Mouse (Mus musculus): ENCODE measurements around the gene Tango6. TPM values are rescaled to one million over a fixed set of nuclear protein-coding genes. Genes with fewer than 3 reads are reported as not detected.

The Tango6 gene
- polyA plus RNA-seq, 1 experiment: 5.9 TPM

GRCm38 (mm10) chr8:106684387-106684786 is 1.5 kb downstream of the Tango6 start:
- 89% methylated on average over 4 of the region's 4 CpGs for WGBS
- no peaks in the 10 kb centered on the region for H3K4me1 ChIP-seq (ENCODE audit: control insufficient read depth, insufficient read depth, low read length)
- no peak overlapping the region for H3K4me3 ChIP-seq (replicated peaks; ENCODE audit: extremely low read depth, low read depth, low read length)
- TF ChIP-seq POLR2A (IDR thresholded peaks at IDR 0.05; ENCODE audit: borderline replicate concordance, extremely low read depth, low read depth, low read length): no peak
- no peak for TF ChIP-seq CTCF (IDR thresholded peaks at IDR 0.05; ENCODE audit: insufficient read depth, low read length)
- no peak for DNase-seq

- H3K4me3 ChIP-seq (replicated peaks; ENCODE audit: extremely low read depth, low read depth, low read length): no peak overlapping the region
- WGBS: under 1% methylated on average over 4 of the region's 4 CpGs
- no peak for DNase-seq
These were observed 4.6 kb downstream of the Tango6 start for GRCm38 (mm10) chr8:106687479-106687878.

GRCm38 (mm10) chr8:106697748-106698248 is 14.9 kb downstream of the Tango6 start:
- DNase-seq: no peak
- Histone ChIP-seq H3K4me3 (replicated peaks; ENCODE audit: extremely low read depth, low read depth, low read length) (no peak overlapping the region), H3K4me1 (ENCODE audit: control insufficient read depth, insufficient read depth, low read length) (no peaks in the 10 kb centered on the region)
- TF ChIP-seq CTCF (IDR thresholded peaks at IDR 0.05; ENCODE audit: insufficient read depth, low read length) (no peak), POLR2A (IDR thresholded peaks at IDR 0.05; ENCODE audit: borderline replicate concordance, extremely low read depth, low read depth, low read length) (no peak)
- WGBS: 79% methylated on average over 3 of the region's 3 CpGs

More at GRCm38 (mm10) chr8:106687479-106687878, 4.6 kb downstream of the Tango6 start:
- no peaks in the 10 kb centered on the region for H3K4me1 ChIP-seq (ENCODE audit: control insufficient read depth, insufficient read depth, low read length)
- 0 out of 2 replicates have a peak, but pooled peaks have one; percentile 31 for TF ChIP-seq CTCF (IDR thresholded peaks at IDR 0.05; ENCODE audit: insufficient read depth, low read length)
- TF ChIP-seq POLR2A (IDR thresholded peaks at IDR 0.05; ENCODE audit: borderline replicate concordance, extremely low read depth, low read depth, low read length): no peak

GRCm38 (mm10) chr8:106699588-106699987 is 16.7 kb downstream of the Tango6 start:
- 66% methylated on average over 5 of the region's 5 CpGs for WGBS
- TF ChIP-seq POLR2A (IDR thresholded peaks at IDR 0.05; ENCODE audit: borderline replicate concordance, extremely low read depth, low read depth, low read length): no peak
- peak; percentile 69 for TF ChIP-seq CTCF (IDR thresholded peaks at IDR 0.05; ENCODE audit: insufficient read depth, low read length)

GRCm38 (mm10) chr8:106700131-106700530 is 17.3 kb downstream of the Tango6 start:
- WGBS: 89% methylated on average over 6 of the region's 6 CpGs
- Histone ChIP-seq H3K4me3 (replicated peaks; ENCODE audit: extremely low read depth, low read depth, low read length) (no peak overlapping the region), H3K4me1 (ENCODE audit: control insufficient read depth, insufficient read depth, low read length) (peaks cover 5% of the 10 kb centered on the region)
- TF ChIP-seq POLR2A (IDR thresholded peaks at IDR 0.05; ENCODE audit: borderline replicate concordance, extremely low read depth, low read depth, low read length): no peak
- no peak for TF ChIP-seq CTCF (IDR thresholded peaks at IDR 0.05; ENCODE audit: insufficient read depth, low read length)
- no peak for DNase-seq

More at GRCm38 (mm10) chr8:106699588-106699987, 16.7 kb downstream of the Tango6 start:
- peaks cover 3% of the 10 kb centered on the region for H3K4me1 ChIP-seq (ENCODE audit: control insufficient read depth, insufficient read depth, low read length)
- peak; percentile 52 for DNase-seq
- H3K4me3 ChIP-seq (replicated peaks; ENCODE audit: extremely low read depth, low read depth, low read length): no peak overlapping the region

GRCm38 (mm10) chr8:106701360-106701759 is 18.5 kb downstream of the Tango6 start:
- TF ChIP-seq POLR2A (IDR thresholded peaks at IDR 0.05; ENCODE audit: borderline replicate concordance, extremely low read depth, low read depth, low read length) (no peak), CTCF (IDR thresholded peaks at IDR 0.05; ENCODE audit: insufficient read depth, low read length) (no peak)
- 85% methylated on average over 3 of the region's 3 CpGs for WGBS
- no peak for DNase-seq
- H3K4me3 ChIP-seq (replicated peaks; ENCODE audit: extremely low read depth, low read depth, low read length): no peak overlapping the region
- H3K4me1 ChIP-seq (ENCODE audit: control insufficient read depth, insufficient read depth, low read length): peaks cover 8% of the 10 kb centered on the region

- H3K4me3 ChIP-seq (replicated peaks; ENCODE audit: extremely low read depth, low read depth, low read length): peak overlapping the region; percentile 36
- no peak for DNase-seq
- peaks cover 8% of the 10 kb centered on the region for H3K4me1 ChIP-seq (ENCODE audit: control insufficient read depth, insufficient read depth, low read length)
- no peak for TF ChIP-seq CTCF (IDR thresholded peaks at IDR 0.05; ENCODE audit: insufficient read depth, low read length)
- TF ChIP-seq POLR2A (IDR thresholded peaks at IDR 0.05; ENCODE audit: borderline replicate concordance, extremely low read depth, low read depth, low read length): no peak
- 60% methylated on average over 9 of the region's 9 CpGs for WGBS
These were observed 21.5 kb downstream of the Tango6 start for GRCm38 (mm10) chr8:106704199-106704900.

GRCm38 (mm10) chr8:106704901-106705321 is 22.0 kb downstream of the Tango6 start:
- TF ChIP-seq CTCF (IDR thresholded peaks at IDR 0.05; ENCODE audit: insufficient read depth, low read length) (no peak), POLR2A (IDR thresholded peaks at IDR 0.05; ENCODE audit: borderline replicate concordance, extremely low read depth, low read depth, low read length) (peak; percentile 76; the same call in 1 of the 2 replicates)
- Histone ChIP-seq H3K4me3 (replicated peaks; ENCODE audit: extremely low read depth, low read depth, low read length) (no peak overlapping the region), H3K4me1 (ENCODE audit: control insufficient read depth, insufficient read depth, low read length) (peaks cover 8% of the 10 kb centered on the region)
- peak; percentile 45 for DNase-seq
- WGBS: 17% methylated on average over 9 of the region's 9 CpGs

GRCm38 (mm10) chr8:106706194-106706593 is 23.3 kb downstream of the Tango6 start:
- 60% methylated on average over 6 of the region's 6 CpGs for WGBS
- Histone ChIP-seq H3K4me1 (ENCODE audit: control insufficient read depth, insufficient read depth, low read length) (peaks cover 8% of the 10 kb centered on the region), H3K4me3 (replicated peaks; ENCODE audit: extremely low read depth, low read depth, low read length) (no peak overlapping the region)
- DNase-seq: no peak
- no peak for TF ChIP-seq POLR2A (IDR thresholded peaks at IDR 0.05; ENCODE audit: borderline replicate concordance, extremely low read depth, low read depth, low read length)
- no peak for TF ChIP-seq CTCF (IDR thresholded peaks at IDR 0.05; ENCODE audit: insufficient read depth, low read length)

GRCm38 (mm10) chr8:106710002-106710401 is 27.1 kb downstream of the Tango6 start:
- DNase-seq: no peak
- TF ChIP-seq POLR2A (IDR thresholded peaks at IDR 0.05; ENCODE audit: borderline replicate concordance, extremely low read depth, low read depth, low read length) (no peak), CTCF (IDR thresholded peaks at IDR 0.05; ENCODE audit: insufficient read depth, low read length) (no peak)
- no peak overlapping the region for H3K4me3 ChIP-seq (replicated peaks; ENCODE audit: extremely low read depth, low read depth, low read length)
- H3K4me1 ChIP-seq (ENCODE audit: control insufficient read depth, insufficient read depth, low read length): peaks cover 3% of the 10 kb centered on the region
- WGBS: 94% methylated on average over 2 of the region's 2 CpGs

Measured in lung, adult 2 months (tissue).